Mouse (Mus musculus) urinary bladder, adult 2 months (tissue): ENCODE results near the gene Rab12. TPM values are rescaled to one million over a fixed set of nuclear protein-coding genes. Genes with fewer than 3 reads are reported as not detected.

ENCODE experiments used
- DNase-seq: peaks from one replicate; pipeline ENCODE4 v3.0.0; 2022; ENCODE audit warnings: low spot score
- polyA plus RNA-seq: library from polyadenylated mRNA; depleted of rRNA; stranded (reverse); fragments of >200 nt; gene quantifications from 2 replicates; pipeline ENCODE4 v1.2.3, GENCODE M21; 2012

Rab12 gene
- polyA plus RNA-seq, 1 experiment, result 102 TPM

DNA sequence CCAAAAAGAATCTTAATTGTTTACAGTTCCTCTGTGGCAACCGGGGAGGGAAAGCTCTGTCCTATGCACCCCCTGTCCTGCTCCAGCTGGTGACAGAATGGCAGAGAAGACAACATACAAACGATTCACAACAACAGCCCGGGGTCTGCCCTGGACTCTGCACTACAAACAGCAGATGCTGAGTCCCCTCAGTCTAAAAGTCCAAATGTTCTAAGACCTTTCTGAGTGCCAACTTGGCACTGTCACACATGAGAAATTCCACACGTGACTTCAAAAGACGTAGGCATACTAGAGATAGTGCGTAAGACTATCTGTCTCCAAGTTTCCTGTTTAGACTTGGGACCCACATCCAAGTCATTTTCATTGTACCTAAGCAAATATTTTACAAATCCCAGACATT lies 16.7 kb downstream of the Rab12 start:
- DNase-seq, result no peak

DNA sequence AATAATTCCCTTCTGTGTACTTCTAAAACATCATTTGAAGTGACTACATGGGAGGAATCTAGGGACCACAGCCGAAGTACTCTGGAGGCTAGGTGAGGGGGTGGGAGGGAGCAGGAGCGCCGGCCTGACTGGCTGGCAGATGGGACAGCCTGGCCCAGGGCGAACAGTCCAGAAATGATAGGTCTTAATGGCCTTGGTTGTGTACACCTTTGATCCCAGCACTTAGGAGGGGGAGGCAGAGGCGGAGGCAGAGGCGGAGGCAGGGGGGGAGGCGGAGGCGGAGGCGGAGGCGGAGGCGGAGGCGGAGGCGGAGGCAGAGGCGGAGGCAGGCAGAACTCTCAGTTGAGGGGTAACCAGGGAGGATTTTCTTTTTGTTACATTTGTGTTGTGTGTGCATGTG lies 20.9 kb downstream of the Rab12 start:
- DNase-seq, result no peak

DNA sequence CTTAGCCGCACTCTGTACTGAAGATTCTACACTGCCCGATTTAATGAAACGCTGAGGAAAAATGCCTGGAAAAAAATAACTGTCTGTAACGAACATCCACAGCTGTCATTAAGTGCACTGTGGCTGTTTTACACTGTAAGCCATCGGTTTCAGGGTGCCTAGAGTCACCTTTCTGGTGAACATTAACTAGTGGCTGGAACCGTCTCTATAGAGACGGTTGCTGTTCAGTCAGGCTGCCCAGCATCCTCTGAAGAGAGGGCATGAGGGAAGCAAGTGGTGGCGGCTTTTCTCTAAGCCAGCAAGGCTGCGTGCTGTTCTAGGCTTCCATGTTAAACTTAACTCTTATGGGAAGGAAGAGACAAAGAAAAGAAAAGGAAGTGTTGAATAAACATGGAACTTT lies 22.9 kb downstream of the Rab12 start:
- no peak for DNase-seq

DNA sequence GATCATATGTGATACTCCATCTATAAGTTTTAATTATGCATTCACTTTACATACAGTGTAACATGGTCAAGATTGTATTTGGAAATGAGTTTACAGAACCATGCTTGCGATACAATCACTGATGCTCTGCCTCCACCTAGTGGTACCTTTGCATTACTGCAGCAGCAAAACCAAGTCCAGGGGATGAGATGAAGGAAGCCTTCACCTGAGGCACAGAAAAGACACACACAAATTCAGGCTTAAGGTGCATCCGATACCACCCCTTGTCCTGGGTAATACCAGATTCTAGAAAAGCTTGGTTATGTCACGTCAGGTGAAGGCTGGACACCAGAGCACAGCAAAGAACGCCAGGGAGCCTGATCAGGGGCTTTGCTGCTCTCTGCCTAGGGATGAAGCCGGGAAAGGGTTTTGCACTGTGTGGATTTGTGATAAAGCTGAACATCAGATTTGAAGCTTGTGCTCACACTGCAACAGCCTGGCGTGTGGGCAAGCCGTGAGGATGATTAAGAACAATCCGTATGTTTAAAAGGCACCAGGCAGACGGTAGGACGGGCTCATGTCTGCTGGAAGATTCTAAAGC lies 29.4 kb downstream of the Rab12 start:
- DNase-seq, result no peak

DNA sequence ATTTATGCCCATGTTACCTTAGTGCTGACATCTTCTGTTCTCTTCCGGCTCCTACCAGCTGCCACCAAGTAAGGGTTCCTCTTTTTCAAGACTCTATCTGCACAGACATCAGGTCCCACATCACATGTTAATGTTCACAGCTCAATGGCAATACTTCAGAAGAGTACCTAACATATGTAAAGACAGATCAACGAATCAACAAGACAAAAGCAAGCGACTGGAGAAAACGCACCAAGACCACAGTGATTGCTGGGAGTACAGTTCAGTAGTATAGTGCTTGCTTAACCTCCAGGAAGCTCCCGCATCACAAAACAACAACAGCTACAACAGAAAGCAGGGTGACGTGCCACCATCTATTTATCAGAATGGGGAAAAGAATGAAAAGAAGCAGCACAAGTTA lies 33.0 kb downstream of the Rab12 start:
- DNase-seq, result no peak

DNA sequence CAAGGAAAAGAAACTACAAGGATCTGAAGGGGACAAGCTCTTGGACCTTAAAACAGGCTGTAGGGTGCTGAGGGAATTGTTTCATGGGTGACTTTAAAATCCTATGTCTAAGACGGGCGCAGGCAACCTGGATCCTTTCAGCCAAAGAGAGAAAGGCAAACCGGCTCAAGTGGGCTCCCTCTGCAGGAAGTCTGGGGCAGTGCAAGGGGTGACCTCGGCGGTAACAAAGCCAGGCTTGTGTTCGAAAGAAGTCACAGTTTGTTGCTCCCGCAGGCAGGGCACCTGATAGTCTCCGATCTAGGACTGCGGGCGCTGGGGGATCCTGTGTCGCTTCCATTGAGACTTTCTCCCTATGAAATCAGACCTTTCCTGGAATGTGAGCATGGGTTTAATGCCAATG lies 33.8 kb downstream of the Rab12 start:
- DNase-seq, result peak; percentile 52

DNA sequence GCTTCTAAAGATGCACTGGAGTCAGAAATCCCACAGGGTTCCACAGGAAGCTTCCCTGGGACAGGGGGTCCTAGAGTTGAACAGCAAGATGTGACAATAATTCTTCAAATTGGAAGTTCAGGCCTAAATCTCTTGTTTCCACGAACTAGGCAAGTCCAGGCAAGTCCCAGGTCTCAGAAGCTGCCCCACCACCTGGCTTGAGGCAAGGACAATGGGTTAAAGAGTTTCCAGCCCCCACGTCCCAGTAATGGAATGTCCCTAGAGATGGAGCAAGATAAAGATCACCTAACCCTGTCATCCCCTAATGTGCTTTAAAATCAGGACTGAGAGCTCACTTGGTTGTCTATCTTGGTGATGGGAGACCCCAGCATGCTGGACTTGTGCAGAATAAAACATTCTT lies 34.6 kb downstream of the Rab12 start:
- no peak for DNase-seq

DNA sequence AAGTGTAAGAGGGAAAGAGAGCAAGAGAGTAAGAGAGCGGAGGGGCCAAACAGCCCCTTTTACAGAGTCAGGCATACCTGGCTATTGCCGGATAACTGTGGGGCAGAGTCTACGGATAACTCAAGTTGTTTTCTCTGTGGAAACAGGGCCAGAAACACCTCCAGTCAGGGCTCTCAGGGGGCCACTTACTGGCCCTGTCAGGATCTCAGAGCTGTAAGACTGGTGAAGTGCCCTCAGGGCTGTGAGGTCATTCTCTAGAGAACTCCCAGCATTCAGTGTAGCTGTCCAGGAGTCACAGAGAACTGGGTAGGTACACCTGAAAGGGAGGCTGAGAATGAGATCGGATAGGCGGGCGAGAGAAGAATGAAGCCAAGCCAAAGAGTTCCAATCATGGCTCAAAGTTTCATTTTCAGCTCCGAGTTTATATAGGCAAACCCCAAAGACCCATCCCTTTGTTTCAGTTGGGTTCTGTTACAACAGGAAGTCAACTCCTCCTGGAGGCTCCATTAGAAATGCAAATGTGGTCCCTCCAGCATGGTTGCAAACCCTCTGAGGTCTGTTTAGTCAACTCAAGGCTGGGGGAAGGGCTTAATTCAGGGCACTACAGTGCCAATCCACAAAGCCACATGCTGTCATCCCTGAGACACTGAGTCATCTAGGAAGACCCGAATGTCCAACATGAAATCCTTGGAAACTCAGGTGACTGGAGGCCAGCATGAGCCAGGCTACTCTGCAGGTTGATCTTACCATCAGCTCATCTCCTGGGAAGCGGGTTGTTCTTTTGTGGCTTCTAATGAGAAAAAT lies 35.7 kb downstream of the Rab12 start:
- DNase-seq, result no peak

DNA sequence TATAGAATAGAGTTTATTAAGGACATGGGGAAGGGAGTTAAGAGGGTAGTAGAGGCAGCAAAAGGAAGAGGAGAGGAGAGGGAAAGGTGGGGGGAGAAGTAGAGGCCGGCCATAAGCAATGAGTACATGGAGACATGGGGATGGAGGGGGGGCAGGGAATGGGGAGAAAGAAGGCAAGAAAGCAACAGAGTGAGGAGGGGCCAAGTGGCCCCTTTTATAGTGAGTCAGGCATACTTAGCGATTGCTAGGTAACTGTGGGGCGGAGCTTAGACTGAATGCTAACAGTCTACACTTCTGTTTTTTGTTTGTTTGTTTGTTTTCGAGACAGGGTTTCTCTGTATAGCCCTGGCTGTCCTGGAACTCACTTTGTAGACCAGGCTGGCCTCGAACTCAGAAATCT lies 38.2 kb downstream of the Rab12 start:
- no peak for DNase-seq

DNA sequence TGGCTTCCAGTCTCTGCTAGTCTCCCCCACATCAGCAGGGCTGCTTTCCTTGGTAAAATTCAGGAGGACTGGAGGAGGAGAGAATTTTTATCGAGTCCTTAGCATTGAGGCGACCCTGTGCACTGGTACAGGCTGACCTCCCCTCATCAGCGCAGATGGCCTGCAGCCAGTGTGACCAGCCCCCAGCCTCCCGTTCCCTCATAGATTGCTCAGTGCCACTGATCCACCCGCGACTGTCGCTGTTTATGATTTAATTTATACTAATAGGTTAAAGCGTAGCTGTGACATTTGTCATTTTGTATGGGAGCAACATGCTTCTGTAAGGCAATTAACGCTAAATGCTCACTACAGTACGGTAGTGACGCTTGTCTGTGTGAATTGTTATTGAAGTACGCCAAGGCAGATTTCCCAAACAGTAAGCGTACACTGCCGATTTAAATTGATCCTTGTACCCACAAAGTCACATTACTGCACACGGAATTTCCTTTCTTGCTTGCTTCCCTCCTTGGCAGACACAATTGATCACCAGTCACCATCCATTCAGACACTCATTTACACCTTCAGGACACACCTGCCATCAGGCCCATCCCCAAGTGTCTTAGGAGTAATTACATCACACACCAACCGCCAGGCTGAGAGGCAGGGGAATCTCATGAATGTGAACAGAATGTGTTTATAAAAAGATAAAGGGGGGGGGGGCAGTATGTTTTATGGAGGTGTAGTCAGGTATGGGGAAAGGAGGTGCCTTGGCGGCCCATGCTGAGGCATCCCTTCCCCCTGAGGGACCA lies 38.8 kb downstream of the Rab12 start:
- no peak for DNase-seq

DNA sequence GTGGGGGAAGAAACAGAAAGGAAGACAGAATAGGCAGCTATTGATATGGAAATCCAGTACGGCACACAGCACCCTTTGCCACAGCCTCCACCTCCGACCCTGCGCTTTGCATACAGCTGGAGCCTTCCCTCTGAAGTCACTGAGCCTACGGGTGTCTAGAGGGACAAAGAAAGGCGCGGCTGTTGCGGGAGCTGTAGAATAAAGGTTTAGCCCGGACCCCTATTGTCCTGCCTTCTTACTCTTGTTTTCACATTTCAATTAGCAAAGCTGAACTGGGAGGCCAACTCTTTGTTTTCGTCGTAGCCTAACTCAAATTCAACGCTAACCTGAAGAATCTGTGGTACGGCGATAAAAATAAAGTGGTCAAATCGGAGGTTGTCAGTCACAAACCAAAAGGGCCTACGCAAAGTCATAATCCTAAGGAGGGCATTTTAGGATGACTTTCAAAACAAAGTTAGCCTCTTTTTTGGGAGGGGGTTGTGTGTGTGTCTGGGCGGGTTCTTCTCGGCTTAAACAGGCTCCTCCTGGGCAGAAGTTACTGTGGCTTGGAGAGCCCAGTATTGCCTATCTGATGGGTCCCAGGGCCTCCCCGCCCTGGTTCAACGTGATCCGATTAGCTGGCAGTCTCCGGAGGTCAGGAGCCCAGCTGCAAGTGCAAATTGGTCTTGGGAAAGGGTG lies 39.6 kb downstream of the Rab12 start:
- DNase-seq, result no peak

DNA sequence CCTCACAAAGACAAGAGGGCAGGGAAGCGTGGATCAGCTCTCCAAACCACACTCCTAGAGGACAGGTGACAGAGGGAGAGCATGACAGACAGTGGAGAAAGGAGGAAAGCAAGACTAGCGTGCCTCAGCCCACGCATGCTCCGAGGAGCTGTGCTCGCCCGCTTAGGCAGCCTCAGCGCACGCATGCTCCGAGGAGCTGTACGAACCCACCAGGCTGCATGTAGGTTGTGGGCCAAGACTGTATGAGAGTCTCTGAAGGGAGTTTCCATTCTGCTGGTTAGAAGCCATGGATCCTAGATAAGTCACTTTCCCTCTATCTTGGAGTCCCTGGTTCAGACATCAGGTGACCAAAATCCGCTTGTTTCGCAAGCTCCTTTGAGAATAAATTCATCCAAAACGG lies 40.2 kb downstream of the Rab12 start:
- DNase-seq, result no peak

DNA sequence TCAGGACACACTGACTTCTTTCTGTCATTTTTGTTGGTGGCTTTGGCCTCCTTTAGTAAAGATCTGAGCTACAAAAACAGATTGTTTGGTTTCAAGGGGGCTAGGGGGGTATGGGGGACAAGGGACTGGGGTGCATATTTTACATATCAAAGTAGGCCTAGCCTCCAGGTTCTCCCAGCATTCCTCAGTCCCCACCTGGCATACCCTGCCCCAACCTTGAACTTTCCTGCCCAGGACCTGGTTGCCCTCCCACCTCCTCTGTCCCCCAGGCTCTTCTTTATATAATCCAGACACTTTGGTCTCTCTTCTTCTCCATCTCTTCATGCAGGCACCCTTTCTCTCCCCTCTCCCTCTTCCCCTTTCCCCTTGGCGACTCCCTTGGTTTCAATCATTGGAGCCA lies 46.3 kb downstream of the Rab12 start:
- DNase-seq, result no peak

DNA sequence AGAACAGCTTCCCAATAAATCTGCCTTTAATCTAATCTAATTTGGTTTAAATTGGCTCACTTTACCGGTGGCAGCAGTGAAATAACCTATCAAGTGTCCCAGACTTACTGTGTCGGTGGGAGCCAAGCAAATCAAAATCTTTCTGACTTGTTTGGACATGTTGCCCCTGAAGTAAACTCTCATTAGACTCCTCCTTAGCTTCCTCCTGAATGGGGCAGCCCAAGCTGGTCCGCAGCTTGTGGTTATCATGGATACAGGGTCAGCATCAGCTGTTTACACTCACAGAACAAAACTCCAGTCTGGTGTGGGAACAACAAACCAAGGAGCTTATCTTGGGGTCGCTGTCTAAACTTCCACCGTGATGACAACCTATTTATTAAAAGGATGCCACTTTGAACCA lies 47.8 kb downstream of the Rab12 start:
- no peak for DNase-seq

DNA sequence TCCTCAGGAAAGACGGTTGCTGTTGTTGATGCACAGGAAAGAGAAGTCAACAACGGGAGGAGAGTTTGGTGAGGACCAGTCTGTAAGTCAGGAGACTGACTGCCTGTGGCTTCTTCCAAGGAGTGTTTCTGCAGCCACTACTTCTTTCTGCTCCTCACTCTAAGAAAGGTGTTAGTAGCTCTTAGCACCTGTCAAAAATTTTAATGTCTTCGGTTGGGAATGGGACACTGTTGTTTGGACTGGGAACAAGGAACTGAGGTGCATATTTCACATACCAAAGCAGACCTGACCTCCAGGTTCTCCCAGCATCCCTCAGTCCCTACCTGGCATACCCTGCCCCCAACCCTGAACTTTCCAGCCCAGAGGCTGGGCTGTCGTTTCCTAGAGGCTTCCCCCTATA lies 48.3 kb downstream of the Rab12 start:
- DNase-seq, result no peak

DNA sequence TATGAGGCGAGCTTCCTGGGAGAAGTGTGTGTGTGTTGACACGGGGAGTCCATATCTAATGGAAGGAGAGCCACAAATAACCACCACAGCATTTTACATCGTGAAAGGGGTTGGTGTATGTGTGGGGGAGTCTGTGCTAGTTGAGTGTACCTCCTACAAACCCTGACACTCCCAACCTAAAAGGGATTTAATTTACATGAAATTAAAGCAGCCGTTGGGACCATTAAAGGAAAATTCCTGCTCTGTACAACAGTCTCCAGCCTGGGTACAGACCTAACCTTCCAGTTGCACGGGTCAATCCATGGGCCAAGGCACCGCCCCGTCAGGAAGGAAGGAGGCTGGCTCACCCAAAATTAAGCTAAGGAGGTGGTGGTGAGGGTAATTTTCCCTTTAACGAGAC lies 49.5 kb downstream of the Rab12 start:
- DNase-seq, result no peak

DNA sequence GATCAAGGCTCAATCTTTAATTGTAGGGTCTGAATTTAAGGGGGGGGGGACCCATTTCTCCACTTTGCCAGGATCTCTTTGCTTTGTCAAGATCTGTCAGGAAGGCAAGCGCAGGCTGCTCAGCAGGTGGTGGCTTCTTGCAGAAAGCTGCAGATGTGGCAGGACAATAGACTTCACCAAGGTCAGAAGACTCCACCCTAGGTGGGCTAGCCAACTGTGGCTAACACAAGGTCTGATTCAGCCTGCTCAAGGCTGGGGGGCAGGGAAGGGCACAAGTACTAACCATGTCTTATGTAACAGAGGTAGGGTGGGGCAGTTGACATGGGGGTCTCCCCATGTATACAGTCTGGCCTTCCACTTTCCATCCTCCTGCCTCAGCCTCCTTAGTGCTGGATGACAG lies 62.3 kb downstream of the Rab12 start:
- no peak for DNase-seq

DNA sequence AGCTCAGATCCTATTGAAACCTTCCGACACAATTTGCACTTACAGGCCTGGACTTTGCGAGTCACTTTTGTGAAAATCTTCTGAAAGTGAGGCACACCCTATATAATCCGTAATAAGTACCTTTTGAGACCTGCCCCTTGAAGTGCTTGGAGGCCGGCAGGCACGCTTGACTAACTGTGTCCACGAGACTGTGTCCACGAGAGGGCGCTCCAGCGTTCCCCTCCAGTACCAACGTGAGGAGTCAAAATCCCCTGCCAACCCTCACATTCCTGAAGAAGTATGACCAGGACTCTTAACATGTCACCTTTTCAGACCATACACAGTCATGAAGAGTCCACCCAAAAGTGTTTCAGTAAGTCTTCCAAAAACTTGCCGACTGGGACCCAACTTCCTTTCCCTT lies 68.4 kb downstream of the Rab12 start:
- peak; percentile 63 for DNase-seq

DNA sequence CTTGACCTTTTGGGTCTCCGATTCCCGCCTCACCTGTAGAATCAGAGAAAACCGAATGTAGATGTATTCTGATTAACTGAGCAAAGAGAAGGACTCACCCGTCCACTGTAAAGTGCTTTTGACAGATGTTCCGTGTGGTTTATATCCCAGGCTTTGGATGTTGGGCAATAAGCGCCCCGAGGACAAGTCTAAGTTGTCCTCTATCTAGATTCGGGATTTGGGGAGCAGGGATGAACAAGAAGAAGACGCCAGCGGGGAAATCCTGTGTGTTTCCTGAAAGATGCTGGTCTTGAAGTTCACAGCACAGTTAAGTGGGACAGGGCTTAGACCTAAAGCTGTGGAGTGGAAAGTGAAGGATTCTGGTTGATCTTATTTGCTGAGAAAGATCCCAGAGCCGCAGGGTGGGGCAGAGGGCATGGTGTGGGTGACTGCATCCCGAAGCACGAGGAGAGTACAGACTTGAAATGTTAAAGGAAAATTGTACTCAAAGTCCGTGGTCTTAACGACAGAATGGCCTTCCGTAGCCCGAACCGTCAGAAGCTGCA lies 68.9 kb downstream of the Rab12 start:
- DNase-seq, result no peak

DNA sequence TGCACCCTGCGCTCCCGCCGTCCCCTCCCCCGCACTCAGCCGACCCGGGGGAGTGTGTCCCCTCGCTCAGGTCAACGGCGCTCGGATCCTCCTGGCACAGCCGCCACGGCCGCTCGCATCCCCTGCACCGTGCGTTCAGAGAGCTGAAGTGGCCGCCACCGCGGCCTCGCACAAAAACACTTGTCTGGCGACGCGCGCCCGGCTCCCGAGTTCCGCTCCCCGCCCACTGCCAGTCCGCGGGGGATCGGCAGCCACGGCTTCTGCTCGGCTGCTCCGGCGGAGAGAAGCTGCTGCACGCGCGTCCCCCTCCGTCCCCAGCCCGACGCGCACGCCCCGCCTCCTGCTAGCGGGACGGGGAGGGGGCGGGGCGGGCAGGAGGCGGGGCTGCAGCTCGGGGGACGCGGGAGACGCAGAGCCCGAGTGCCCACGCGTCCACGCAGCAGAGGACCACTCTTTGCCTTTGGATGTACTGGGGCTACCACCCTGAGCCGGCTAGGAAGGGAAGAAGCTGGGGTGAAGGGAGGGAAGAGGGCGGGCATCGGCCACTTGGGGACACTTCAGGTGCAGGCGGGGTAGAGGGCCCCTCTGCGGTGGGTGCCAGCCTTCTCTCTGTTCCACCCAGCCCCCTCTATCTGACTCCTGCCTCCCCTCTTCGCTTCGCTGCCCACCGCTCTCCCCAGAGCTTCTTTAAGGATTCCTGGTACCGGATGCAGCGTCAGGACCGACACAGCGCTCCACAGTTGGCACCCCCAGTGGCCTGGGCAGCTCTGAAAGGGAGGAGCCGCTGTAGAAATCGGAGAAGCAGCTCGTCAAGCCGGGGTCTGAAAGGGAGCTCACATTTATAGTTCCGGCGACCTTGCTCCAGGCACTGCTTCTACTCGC lies 69.8 kb downstream of the Rab12 start, which contains the start of gene Mtcl1:
TSS of gene Mtcl1 (minus strand) at position 291 of the 882 bp plus-strand sequence.
- peak; percentile 63 for DNase-seq
